Mouse (Mus musculus): Measurements from ENCODE around the gene Gfral. TPM values are rescaled to one million over a fixed set of nuclear protein-coding genes. Genes with fewer than 3 reads are reported as not detected.

Gfral gene
- total RNA-seq (2021) = not detected

DNA sequence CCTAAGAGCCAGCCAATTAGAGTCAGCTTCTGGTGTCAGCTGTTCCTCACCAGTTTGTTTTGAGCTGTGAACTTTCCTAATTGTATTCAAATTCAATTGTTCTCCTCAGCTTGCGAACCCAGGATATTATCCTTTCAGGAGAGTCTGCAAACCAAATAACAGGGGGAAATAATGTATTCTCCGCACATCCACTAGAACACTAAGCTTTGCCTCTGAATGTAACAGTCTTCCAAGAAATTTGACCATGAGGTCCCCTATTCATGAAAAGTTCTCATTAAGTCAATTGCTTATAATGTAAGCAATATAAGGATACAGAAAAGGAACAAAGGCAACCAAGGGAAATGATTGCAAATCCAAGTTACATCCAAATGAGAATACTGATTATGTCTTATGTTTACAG lies at the start of gene Gfral:
TSS of gene Gfral (minus strand) at position 101 of the 400 bp plus-strand sequence.
- intact Hi-C loops (cut with DNase I) = no loop called here
- DNase-seq = no peak

GRCm38 (mm10) chr9:76257731-76258130 lies 44.3 kb upstream of the Gfral start:
- intact Hi-C loops (cut with DNase I) = no loop called here
- no peak for DNase-seq

GRCm38 (mm10) chr9:76252544-76252943 lies 39.1 kb upstream of the Gfral start:
- no peak for DNase-seq
- intact Hi-C loops (cut with DNase I) = no loop called here

- intact Hi-C loops (cut with DNase I) = no loop called here
These were observed 38.7 kb upstream of the Gfral start for GRCm38 (mm10) chr9:76252109-76252508.

DNA sequence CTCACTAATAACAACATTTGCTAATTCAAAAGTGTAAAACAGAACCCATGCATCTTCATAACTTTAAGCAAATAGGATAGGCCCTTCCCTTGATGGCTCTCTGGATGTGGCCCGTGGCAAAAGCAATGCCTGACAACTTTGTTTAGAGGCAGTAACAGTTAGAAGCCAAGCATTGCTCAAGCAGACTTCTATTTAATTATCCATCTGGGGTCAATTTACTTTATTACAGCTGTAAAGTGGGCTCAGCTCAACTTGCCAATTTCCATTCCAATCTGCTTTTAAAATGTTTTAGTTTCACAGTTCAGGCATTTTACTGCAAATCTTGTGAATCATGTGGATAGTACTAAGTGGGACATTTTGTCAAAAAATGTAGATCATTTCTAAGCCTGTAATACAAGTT lies 28.9 kb upstream of the Gfral start:
- DNase-seq = no peak
- intact Hi-C loops (cut with DNase I) = no loop called here

More at GRCm38 (mm10) chr9:76252109-76252508, 38.7 kb upstream of the Gfral start:
- DNase-seq = no peak

- intact Hi-C loops (cut with DNase I) = loop anchor here (2.0 to 5.0 kb wide), 3 partner anchors 116 to 521 kb away; no protein-coding TSS in a partner anchor
- no peak for DNase-seq
These were observed 24.5 kb upstream of the Gfral start for GRCm38 (mm10) chr9:76237946-76238345.

- no peak for DNase-seq
- intact Hi-C loops (cut with DNase I) = loop anchor here (2.0 to 5.0 kb wide), 3 partner anchors 115 to 520 kb away; no protein-coding TSS in a partner anchor
These were observed 23.8 kb upstream of the Gfral start for GRCm38 (mm10) chr9:76237243-76237642.

- DNase-seq = peak; percentile 53 to 64
- intact Hi-C loops (cut with DNase I) = loop anchor here (2.0 to 5.0 kb wide), 3 partner anchors 114 to 519 kb away; no protein-coding TSS in a partner anchor
These were observed 23.2 kb upstream of the Gfral start for GRCm38 (mm10) chr9:76236626-76237025.

DNA sequence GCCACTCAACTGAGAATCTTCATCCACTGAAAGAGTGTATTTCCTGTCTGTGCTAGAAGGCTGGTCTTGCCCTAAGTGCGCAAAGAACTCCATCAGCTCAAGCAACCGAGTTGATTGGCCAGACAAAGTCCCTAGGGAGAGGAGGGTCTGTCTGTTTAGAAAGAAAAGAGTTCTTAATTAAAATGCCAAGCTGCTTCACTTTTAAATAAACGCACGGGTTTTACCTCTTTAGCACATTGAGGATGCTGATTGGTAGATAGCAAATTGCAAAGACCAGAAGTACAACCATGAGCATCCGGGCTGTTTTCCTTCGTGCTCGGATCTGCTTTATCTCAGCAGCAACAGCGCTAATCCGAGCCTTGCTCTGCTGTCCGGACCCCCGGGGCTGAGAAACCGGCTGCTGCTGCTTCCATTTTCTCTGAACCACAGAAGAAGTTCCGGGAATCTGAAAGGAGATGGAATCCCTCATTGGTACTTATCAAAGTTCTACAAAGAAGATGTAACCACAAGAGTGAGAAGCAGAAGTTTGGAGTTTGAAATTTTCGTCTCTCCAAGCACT lies 22.6 kb upstream of the Gfral start:
- intact Hi-C loops (cut with DNase I) = loop anchor here (2.0 to 5.0 kb wide), 3 partner anchors 114 to 519 kb away; no protein-coding TSS in a partner anchor
- peak; percentile 5 to 13 for DNase-seq

DNA sequence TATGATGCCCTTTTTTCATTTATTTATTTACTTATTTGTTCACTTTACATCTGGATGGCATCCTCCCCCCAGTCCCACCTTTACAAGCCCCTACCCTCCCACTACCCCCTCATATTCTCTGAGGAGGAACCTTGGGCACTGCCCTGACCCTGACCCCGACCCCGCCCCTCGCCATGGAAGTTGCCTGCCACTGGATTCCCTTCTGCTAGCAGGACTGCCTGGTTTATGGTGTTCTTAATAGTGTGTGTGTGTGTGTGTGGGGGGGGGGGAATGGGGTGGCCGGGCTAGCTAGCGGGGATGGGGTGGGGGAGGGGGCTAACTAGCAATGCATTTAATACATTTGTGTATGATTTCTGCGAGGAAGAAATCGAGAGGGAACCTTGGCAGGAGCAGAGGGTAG lies 21.4 kb upstream of the Gfral start:
- DNase-seq = no peak

GRCm38 (mm10) chr9:76230400-76230799 lies 16.9 kb upstream of the Gfral start:
- no peak for DNase-seq
- intact Hi-C loops (cut with DNase I) = no loop called here

More for the DNA sequence above, 21.4 kb upstream of the Gfral start:
- intact Hi-C loops (cut with DNase I) = loop anchor here (5.0 kb wide), 2 partner anchors 113 to 518 kb away; no protein-coding TSS in a partner anchor

- DNase-seq = no peak
- intact Hi-C loops (cut with DNase I) = no loop called here
These were observed 3.9 kb upstream of the Gfral start for GRCm38 (mm10) chr9:76217178-76217975.

DNA sequence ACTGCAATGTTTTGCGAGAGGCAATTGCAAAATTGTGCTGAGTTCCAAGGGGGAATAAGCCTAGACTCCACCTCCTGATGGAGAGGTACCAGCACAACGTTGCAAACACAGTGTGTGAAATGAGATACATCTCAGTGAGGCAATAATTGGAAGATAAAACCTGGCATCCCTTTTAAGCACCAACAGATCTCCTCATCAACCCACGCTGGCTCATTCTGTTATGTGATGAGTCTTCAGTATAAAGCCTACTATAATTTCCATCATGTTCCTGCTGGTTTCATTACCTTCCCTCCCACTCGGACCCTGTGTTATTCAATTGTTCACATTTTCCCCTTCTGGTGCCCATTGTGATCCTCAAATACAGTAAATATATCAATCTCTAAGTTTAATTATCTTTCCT lies 1.2 kb upstream of the Gfral start:
- DNase-seq = no peak
- intact Hi-C loops (cut with DNase I) = no loop called here

- DNase-seq = no peak
- intact Hi-C loops (cut with DNase I) = no loop called here
These were observed 16.5 kb downstream of the Gfral start for GRCm38 (mm10) chr9:76196917-76197316.

DNA sequence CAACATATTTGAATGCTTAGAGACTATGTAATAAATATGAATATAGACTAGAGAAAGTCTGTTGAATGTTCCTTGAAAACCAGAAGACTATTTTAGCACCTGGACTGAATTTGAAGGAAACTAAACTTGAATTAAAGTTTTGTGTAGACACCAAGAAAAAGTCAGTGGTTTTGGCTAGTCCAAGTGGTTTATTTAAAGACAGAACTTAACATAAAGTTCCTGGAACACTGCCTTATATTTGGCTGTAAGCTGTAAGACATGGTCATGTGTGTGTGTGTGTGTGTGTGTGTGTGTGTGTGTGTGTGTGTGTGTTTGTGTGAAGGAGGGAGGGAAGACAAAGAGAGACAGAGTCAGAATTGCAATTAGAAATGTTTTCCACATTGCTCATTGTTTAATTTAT lies 34.2 kb downstream of the Gfral start:
- intact Hi-C loops (cut with DNase I) = no loop called here
- DNase-seq = no peak

DNA sequence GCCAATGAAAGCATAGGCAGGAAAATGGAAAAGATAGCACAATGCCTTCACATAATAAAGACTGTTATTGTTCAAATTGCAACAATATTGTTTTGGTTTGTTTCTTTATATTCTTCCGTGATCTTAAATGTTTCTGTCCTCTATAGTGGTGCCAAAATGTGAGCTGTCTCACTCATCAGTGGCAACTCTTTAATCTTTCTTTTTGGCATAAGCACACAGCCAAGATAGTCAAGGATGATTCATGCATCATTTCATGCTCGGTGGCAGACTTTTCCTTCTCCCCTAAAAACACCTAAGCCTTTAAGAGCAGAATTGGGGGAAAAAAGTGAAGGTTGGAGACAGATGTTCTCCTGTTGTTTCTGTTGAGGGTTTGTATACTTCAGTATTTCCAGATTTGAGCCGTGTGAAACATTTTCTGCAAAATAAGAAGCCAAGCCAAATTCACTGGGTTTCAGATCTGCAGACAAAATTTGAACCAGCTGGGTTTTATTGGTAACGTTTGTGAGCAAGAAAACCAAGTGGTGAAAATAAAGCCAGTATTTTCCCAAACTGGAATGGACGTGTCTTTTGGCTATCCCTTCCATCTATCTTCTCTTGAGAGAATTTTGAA lies 40.7 kb downstream of the Gfral start:
- no peak for DNase-seq
- intact Hi-C loops (cut with DNase I) = no loop called here

GRCm38 (mm10) chr9:76168355-76168754 lies 45.1 kb downstream of the Gfral start:
- DNase-seq = peak in 1 of 2 experiments; percentile 8
- intact Hi-C loops (cut with DNase I) = loop anchor here (5.0 kb wide), 1 partner anchor 406 kb away; no protein-coding TSS in a partner anchor

DNA sequence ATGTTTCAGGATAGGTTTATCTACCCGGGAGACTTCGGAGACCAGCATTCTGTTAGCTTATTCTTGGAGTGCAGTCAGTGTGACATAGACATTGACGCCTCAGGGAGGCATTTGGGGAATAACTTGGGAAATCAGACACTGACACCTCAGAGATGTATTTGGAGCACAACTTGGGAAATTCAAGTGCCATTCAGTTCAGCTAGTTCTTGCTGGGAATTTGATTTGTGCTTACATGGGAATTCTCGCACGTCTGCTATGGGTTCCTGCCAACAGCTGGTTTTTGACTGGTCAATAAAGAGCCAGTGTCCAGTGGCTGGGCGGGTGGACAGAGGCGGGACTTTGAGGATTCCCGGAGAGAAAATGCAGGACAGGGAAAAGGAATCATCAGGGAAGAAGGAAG lies 51.0 kb downstream of the Gfral start:
- DNase-seq = no peak
- intact Hi-C loops (cut with DNase I) = no loop called here

DNA sequence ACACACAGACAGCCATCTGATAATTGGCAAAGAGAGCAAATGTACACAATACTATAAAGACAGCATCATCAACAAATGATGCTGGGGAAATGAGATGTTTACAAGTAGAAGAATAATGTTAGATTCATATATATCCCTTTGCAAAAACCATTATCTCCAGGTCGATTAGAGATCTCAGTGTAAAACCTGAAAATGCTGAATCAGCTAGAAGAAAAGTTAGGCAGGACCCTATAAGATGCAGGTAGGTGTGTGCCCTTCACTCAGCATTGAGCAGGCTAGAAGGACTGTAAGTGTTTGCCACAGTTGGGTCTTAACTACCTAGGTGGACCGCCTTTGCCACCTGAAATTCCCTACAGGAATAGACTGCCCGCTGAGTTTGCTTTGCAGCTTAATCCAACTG lies 67.9 kb downstream of the Gfral start:
- DNase-seq = no peak
- intact Hi-C loops (cut with DNase I) = no loop called here

- intact Hi-C loops (cut with DNase I) = no loop called here
- no peak for DNase-seq
These were observed 74.9 kb downstream of the Gfral start for GRCm38 (mm10) chr9:76138378-76139109.

DNA sequence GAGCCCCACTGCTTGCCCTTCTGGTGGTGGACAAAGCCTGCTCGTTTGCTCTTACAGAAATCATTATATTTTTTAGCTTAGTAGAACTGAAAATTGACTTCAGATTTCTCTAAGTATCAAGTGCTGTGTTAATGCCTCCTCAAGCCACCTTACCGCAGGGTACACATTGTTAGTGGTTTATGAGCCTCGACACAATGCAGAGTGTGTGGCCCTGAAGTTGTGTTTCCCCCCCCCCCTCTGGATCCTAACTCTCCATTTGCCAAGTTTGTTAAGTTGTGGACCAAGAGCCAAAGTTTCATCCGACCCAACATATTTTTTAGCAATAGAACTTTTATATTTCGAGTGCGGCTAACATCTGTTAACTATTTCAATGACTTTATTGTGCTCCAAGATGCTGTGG lies 79.4 kb downstream of the Gfral start:
- intact Hi-C loops (cut with DNase I) = no loop called here
- no peak for DNase-seq

Data from heart, postnatal 36 days (tissue).